Mouse (Mus musculus): Measurements from ENCODE around the gene Arhgef3. TPM values are rescaled to one million over a fixed set of nuclear protein-coding genes. Genes with fewer than 3 reads are reported as not detected.
A peak's percentile ranks its signal among the peaks of the same experiment; 100 is the strongest.

The Arhgef3 gene
- polyA plus RNA-seq, 1 experiment from 2014 or later, result 13.9 TPM

- Histone ChIP-seq H3K9ac (no peak overlapping the region), H3K27me3 (replicated peaks) (no peaks in the 10 kb centered on the region), H3K4me1 (replicated peaks) (peaks cover 16% of the 10 kb centered on the region), H3K9me3 (no peaks in the 10 kb centered on the region), H3K27ac (peak overlapping the region; percentile 24; the same call in 1 of the 2 replicates), H3K4me2 (replicated peaks) (no peak overlapping the region), H3K36me3 (no peaks in the 10 kb centered on the region), H3K4me3 (replicated peaks) (no peak overlapping the region)
- 39% methylated on average over 14 of the region's 14 CpGs for WGBS
- peak; percentile 46 for ATAC-seq
These were observed 56.6 kb downstream of the Arhgef3 start for GRCm38 (mm10) chr14:27171175-27171830.

GRCm38 (mm10) chr14:27173178-27173803, 58.6 kb downstream of the Arhgef3 start:
- no peak overlapping the region for H3K9ac ChIP-seq
- no peak overlapping the region for H3K4me2 ChIP-seq (replicated peaks)
- no peak for ATAC-seq
- H3K9me3 ChIP-seq, result no peaks in the 10 kb centered on the region
- peaks cover 16% of the 10 kb centered on the region for H3K4me1 ChIP-seq (replicated peaks)
- WGBS, result 68% methylated on average over 10 of the region's 10 CpGs
- no peak overlapping the region for H3K4me3 ChIP-seq (replicated peaks)
- H3K27me3 ChIP-seq (replicated peaks), result no peaks in the 10 kb centered on the region
- H3K36me3 ChIP-seq, result no peaks in the 10 kb centered on the region
- H3K27ac ChIP-seq, result 0 out of 2 replicates have a peak overlapping the region, but pooled peaks have one; percentile 17

GRCm38 (mm10) chr14:27174188-27174786, 59.6 kb downstream of the Arhgef3 start:
- WGBS, result 48% methylated on average over 6 of the region's 6 CpGs
- ATAC-seq, result no peak; the same call in 1 of the 2 replicates

GRCm38 (mm10) chr14:27174831-27175301, 60.2 kb downstream of the Arhgef3 start:
- H3K36me3 ChIP-seq, result no peaks in the 10 kb centered on the region
- no peak for ATAC-seq
- no peak overlapping the region for H3K27ac ChIP-seq
- H3K4me1 ChIP-seq (replicated peaks), result peaks cover 19% of the 10 kb centered on the region
- H3K4me3 ChIP-seq (replicated peaks), result no peak overlapping the region
- H3K27me3 ChIP-seq (replicated peaks), result no peaks in the 10 kb centered on the region
- no peaks in the 10 kb centered on the region for H3K9me3 ChIP-seq
- no peak overlapping the region for H3K9ac ChIP-seq
- no peak overlapping the region for H3K4me2 ChIP-seq (replicated peaks)
- WGBS, result 52% methylated on average over 12 of the region's 12 CpGs

More at GRCm38 (mm10) chr14:27174188-27174786, 59.6 kb downstream of the Arhgef3 start:
- no peak overlapping the region for H3K9ac ChIP-seq
- no peak overlapping the region for H3K4me3 ChIP-seq (replicated peaks)
- no peak overlapping the region for H3K4me2 ChIP-seq (replicated peaks)
- H3K36me3 ChIP-seq, result no peaks in the 10 kb centered on the region
- H3K9me3 ChIP-seq, result no peaks in the 10 kb centered on the region
- H3K27ac ChIP-seq, result no peak overlapping the region
- peaks cover 19% of the 10 kb centered on the region for H3K4me1 ChIP-seq (replicated peaks)
- H3K27me3 ChIP-seq (replicated peaks), result no peaks in the 10 kb centered on the region

GRCm38 (mm10) chr14:27175343-27175742, 60.6 kb downstream of the Arhgef3 start:
- Histone ChIP-seq H3K9ac (no peak overlapping the region), H3K36me3 (no peaks in the 10 kb centered on the region), H3K27ac (no peak overlapping the region), H3K4me2 (replicated peaks) (no peak overlapping the region), H3K4me1 (replicated peaks) (peaks cover 19% of the 10 kb centered on the region), H3K27me3 (replicated peaks) (no peaks in the 10 kb centered on the region), H3K9me3 (no peaks in the 10 kb centered on the region), H3K4me3 (replicated peaks) (no peak overlapping the region)
- WGBS, result 82% methylated on average over 11 of the region's 11 CpGs
- no peak for ATAC-seq

GRCm38 (mm10) chr14:27177800-27178559, 63.3 kb downstream of the Arhgef3 start:
- Histone ChIP-seq H3K9me3 (no peaks in the 10 kb centered on the region), H3K27ac (no peak overlapping the region), H3K4me2 (replicated peaks) (no peak overlapping the region), H3K4me1 (replicated peaks) (peaks cover 24% of the 10 kb centered on the region), H3K9ac (no peak overlapping the region), H3K36me3 (no peaks in the 10 kb centered on the region), H3K27me3 (replicated peaks) (no peaks in the 10 kb centered on the region), H3K4me3 (replicated peaks) (no peak overlapping the region)
- no peak for ATAC-seq
- WGBS, result 82% methylated on average over 8 of the region's 8 CpGs

GRCm38 (mm10) chr14:27178560-27178920, 63.8 kb downstream of the Arhgef3 start:
- H3K9me3 ChIP-seq, result no peaks in the 10 kb centered on the region
- no peaks in the 10 kb centered on the region for H3K27me3 ChIP-seq (replicated peaks)
- H3K36me3 ChIP-seq, result no peaks in the 10 kb centered on the region
- H3K4me1 ChIP-seq (replicated peaks), result peaks cover 25% of the 10 kb centered on the region
- no peak overlapping the region for H3K9ac ChIP-seq
- ATAC-seq, result peak; percentile 37; the same call in 1 of the 2 replicates
- H3K27ac ChIP-seq, result no peak overlapping the region
- WGBS, result 51% methylated on average over 8 of the region's 8 CpGs
- no peak overlapping the region for H3K4me2 ChIP-seq (replicated peaks)
- H3K4me3 ChIP-seq (replicated peaks), result no peak overlapping the region

GRCm38 (mm10) chr14:27179771-27180170, 65.1 kb downstream of the Arhgef3 start:
- Histone ChIP-seq H3K27me3 (replicated peaks) (no peaks in the 10 kb centered on the region), H3K9ac (no peak overlapping the region), H3K27ac (no peak overlapping the region), H3K4me1 (replicated peaks) (peaks cover 23% of the 10 kb centered on the region), H3K4me2 (replicated peaks) (no peak overlapping the region), H3K4me3 (replicated peaks) (no peak overlapping the region), H3K9me3 (no peaks in the 10 kb centered on the region), H3K36me3 (no peaks in the 10 kb centered on the region)
- no peak for ATAC-seq
- WGBS, result 80% methylated on average over 7 of the region's 7 CpGs

- ATAC-seq, result peak; percentile 23
- Histone ChIP-seq H3K4me1 (replicated peaks) (peaks cover 23% of the 10 kb centered on the region), H3K27ac (peak overlapping the region; percentile 27; the same call in 1 of the 2 replicates), H3K9me3 (no peaks in the 10 kb centered on the region), H3K36me3 (no peaks in the 10 kb centered on the region), H3K4me3 (replicated peaks) (no peak overlapping the region), H3K4me2 (replicated peaks) (no peak overlapping the region), H3K9ac (no peak overlapping the region), H3K27me3 (replicated peaks) (no peaks in the 10 kb centered on the region)
- 35% methylated on average over 11 of the region's 11 CpGs for WGBS
These were observed 67.4 kb downstream of the Arhgef3 start for GRCm38 (mm10) chr14:27182059-27182458.

- Histone ChIP-seq H3K27me3 (replicated peaks) (no peaks in the 10 kb centered on the region), H3K9ac (no peak overlapping the region), H3K36me3 (no peaks in the 10 kb centered on the region), H3K27ac (peak overlapping the region; percentile 6; the same call in 1 of the 2 replicates), H3K4me2 (replicated peaks) (no peak overlapping the region), H3K9me3 (no peaks in the 10 kb centered on the region), H3K4me1 (replicated peaks) (peaks cover 23% of the 10 kb centered on the region), H3K4me3 (replicated peaks) (no peak overlapping the region)
- WGBS, result 50% methylated on average over 11 of the region's 11 CpGs
- peak; percentile 44 for ATAC-seq
These were observed 68.1 kb downstream of the Arhgef3 start for GRCm38 (mm10) chr14:27182646-27183438.

GRCm38 (mm10) chr14:27183501-27184230, 69.0 kb downstream of the Arhgef3 start:
- 54% methylated on average over 16 of the region's 16 CpGs for WGBS
- Histone ChIP-seq H3K27ac (no peak overlapping the region), H3K4me3 (replicated peaks) (no peak overlapping the region), H3K4me1 (replicated peaks) (peaks cover 22% of the 10 kb centered on the region), H3K36me3 (no peaks in the 10 kb centered on the region), H3K9ac (no peak overlapping the region), H3K9me3 (no peaks in the 10 kb centered on the region), H3K27me3 (replicated peaks) (no peaks in the 10 kb centered on the region), H3K4me2 (replicated peaks) (no peak overlapping the region)
- no peak; the same call in 1 of the 2 replicates for ATAC-seq

Data from intestine, embryonic 15.5 days (tissue).